Mouse (Mus musculus) E14TG2a.4 (cell line): ENCODE measurements around the gene Dhrs7b.

Experiments
- CTCF ChIP-seq: conservative IDR thresholded peaks from 2 replicates; pipeline ENCODE4 v1.5.1; 2014; ENCODE audit warnings: low read length
- NANOG ChIP-seq: IDR thresholded peaks from 2 replicates; pipeline ENCODE4 v1.6.1; 2014; ENCODE audit warnings: borderline replicate concordance, low read length, mixed read lengths
- POU5F1 ChIP-seq: IDR thresholded peaks from 2 replicates; pipeline ENCODE4 v1.6.1; 2014; ENCODE audit warnings: low read length, borderline replicate concordance

GRCm38 (mm10) chr11:60843412-60843811, 13.0 kb downstream of the Dhrs7b start:
- TF ChIP-seq CTCF (no peak), NANOG (no peak), POU5F1 (no peak)
